Mouse (Mus musculus) liver, adult 10 weeks (tissue): ENCODE results near the gene Bbip1. TPM values are rescaled to one million over a fixed set of nuclear protein-coding genes. Genes with fewer than 3 reads are reported as not detected.

Experiments
- polyA plus RNA-seq: library from polyadenylated mRNA; stranded (reverse); fragments of 350-450 nt; fragmentation: Illumina TruSeq; extraction: RNeasy Lipid Tissue Mini Kit (QIAGEN cat#74804); gene quantifications from one replicate; pipeline ENCODE4 v1.2.3, GENCODE M21; 2014; ENCODE audit warnings: low read depth, low replicate concordance

Gene Bbip1
- polyA plus RNA-seq: 48.7 TPM

GRCm38 (mm10) chr19:53943802-53944785 lies at the start of gene Bbip1, which contains the start of gene Shoc2:
Gene Bbip1, minus strand, starts transcription at chr19:53944627.
Gene Shoc2, plus strand, starts transcription at chr19:53944306.

GRCm38 (mm10) chr19:53892061-53892460 lies 52.4 kb downstream of the Bbip1 start, which contains the start of gene Pdcd4:
Gene Pdcd4, plus strand, starts transcription at chr19:53892231.

Other genes starting within 250 kb of the Bbip1 start
- gene Pdcd4, start 52.4 kb downstream of the Bbip1 start, polyA plus RNA-seq: 158 TPM
- gene Shoc2, start 321 bp downstream of the Bbip1 start, polyA plus RNA-seq: 46.2 TPM
- gene Adra2a, start 99.5 kb upstream of the Bbip1 start, polyA plus RNA-seq: not detected